Mouse (Mus musculus): Measurements from ENCODE around the gene Bcr. TPM values are rescaled to one million over a fixed set of nuclear protein-coding genes. Genes with fewer than 3 reads are reported as not detected.

Gene Bcr
- polyA plus RNA-seq, 1 experiment from 2014 or later: 10.6 TPM

DNA sequence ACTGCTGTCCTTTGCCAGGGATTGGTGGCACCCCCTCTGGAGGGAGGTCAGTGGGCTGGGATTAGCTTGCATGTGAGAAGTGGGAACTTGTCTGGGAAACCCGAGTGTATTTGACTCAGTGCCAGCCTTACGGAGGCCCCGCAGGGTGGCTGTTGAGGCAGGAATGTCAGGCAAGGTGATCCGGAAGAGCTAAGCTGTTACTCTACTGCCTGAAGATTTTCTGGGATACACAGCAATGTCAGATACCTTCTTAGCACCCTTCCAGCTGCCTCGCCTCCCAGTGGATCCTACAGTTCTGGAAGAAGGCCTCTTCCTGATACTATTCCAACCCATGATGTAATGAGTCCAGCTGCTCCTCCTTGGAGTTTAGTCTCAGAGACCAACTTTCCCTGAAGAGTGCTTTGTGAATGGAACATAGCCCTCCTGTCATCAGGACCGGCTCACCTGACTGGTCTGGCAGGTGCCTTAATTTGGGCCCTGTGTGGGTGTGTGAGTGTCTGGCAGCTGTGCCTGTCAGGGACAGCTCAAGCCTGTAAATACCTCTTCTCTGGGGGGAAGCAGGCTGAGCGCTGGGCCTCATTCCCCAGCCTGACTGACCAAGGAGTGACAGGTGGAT is 56.6 kb downstream of the Bcr start:
- 0 out of 2 replicates have a peak, but pooled peaks have one; percentile 8 for ATAC-seq (ENCODE audit: insufficient number of reproducible peaks, insufficient read depth, low FRiP score, low TSS enrichment, low read depth)
- Histone ChIP-seq H3K36me3 (no peaks in the 10 kb centered on the region), H3K27me3 (no peaks in the 10 kb centered on the region), H3K4me1 (peaks cover 67% of the 10 kb centered on the region), H3K27ac (peak overlapping the region; percentile 75), H3K4me3 (no peak overlapping the region), H3K9ac (no peak overlapping the region), H3K4me2 (no peak overlapping the region), H3K9me3 (no peaks in the 10 kb centered on the region)
- 53% methylated on average over 7 of the region's 7 CpGs for WGBS

DNA sequence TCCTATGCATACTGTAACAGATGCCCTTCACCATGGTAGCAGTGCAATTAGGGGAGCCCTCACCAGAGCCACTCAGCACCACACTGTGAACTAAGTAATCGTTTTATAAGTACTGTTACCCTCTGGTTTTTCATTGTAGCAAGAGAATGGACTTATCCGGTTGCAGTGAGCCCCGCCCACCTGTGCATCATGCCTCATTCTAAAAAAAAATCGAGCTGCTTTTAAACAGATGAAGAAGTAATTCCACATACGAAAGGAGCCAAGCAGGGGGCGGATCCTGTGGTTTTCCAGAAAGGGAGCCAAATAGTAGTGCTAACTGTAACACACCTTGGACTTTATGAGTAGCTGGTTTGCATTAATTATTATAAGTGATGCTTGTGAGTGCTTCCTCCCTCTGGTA is 58.1 kb downstream of the Bcr start:
- H3K9ac ChIP-seq: no peak overlapping the region
- H3K9me3 ChIP-seq: no peaks in the 10 kb centered on the region
- 0 out of 2 replicates have a peak overlapping the region, but pooled peaks have one; percentile 75 for H3K27ac ChIP-seq
- no peaks in the 10 kb centered on the region for H3K27me3 ChIP-seq
- H3K36me3 ChIP-seq: no peaks in the 10 kb centered on the region
- H3K4me1 ChIP-seq: peaks cover 57% of the 10 kb centered on the region
- WGBS: 70% methylated on average over 6 of the region's 6 CpGs
- no peak for ATAC-seq (ENCODE audit: insufficient number of reproducible peaks, insufficient read depth, low FRiP score, low TSS enrichment, low read depth)
- no peak overlapping the region for H3K4me3 ChIP-seq
- no peak overlapping the region for H3K4me2 ChIP-seq

DNA sequence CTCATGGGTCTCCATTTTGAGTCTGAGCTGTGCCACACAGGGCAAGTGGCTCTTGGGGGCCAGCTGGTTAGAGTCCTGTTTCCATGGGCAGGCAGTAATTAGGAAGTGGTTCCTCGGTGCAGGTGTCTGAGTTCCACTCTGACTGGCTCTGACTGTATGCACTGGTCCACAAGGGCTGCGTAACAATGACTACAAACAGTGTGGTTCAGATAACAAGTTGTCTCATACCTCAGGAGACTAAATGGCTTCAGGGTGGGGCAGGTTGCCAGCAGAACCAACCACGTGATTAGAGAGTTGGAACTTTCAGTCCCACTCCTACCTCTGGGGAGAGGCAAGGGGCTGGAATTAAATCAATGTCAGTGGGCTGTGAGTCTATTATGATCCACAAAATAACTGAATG is 59.0 kb downstream of the Bcr start:
- no peak overlapping the region for H3K9ac ChIP-seq
- 54% methylated on average over 3 of the region's 3 CpGs for WGBS
- no peak overlapping the region for H3K27ac ChIP-seq
- ATAC-seq (ENCODE audit: insufficient number of reproducible peaks, insufficient read depth, low FRiP score, low TSS enrichment, low read depth): no peak
- H3K4me3 ChIP-seq: no peak overlapping the region
- H3K9me3 ChIP-seq: no peaks in the 10 kb centered on the region
- H3K4me1 ChIP-seq: peaks cover 54% of the 10 kb centered on the region
- H3K36me3 ChIP-seq: no peaks in the 10 kb centered on the region
- no peak overlapping the region for H3K4me2 ChIP-seq
- no peaks in the 10 kb centered on the region for H3K27me3 ChIP-seq

DNA sequence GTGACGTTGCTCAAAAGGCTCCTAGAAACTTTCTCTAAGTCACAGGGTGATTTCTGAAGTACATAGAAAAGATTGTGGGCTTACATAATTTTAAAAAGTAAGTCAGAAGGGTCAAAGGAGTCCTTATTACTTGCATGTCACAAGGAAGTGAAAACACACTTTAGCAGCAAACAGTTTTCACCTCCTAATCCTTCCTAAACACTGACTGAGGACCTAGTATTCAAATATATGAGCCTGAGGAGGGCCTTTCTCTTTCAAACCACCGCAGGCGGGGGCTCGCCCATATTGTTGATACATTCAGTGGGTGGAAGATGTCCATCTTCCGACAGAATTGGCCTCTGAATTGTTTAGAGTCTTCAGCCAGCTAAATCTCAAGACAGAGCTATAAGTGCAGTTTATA is 59.8 kb downstream of the Bcr start:
- 85% methylated on average over 5 of the region's 5 CpGs for WGBS
- H3K27ac ChIP-seq: no peak overlapping the region
- H3K27me3 ChIP-seq: no peaks in the 10 kb centered on the region
- no peak overlapping the region for H3K4me3 ChIP-seq
- H3K9me3 ChIP-seq: no peaks in the 10 kb centered on the region
- H3K9ac ChIP-seq: no peak overlapping the region
- no peak overlapping the region for H3K4me2 ChIP-seq
- no peak for ATAC-seq (ENCODE audit: insufficient number of reproducible peaks, insufficient read depth, low FRiP score, low TSS enrichment, low read depth)
- peaks cover 48% of the 10 kb centered on the region for H3K4me1 ChIP-seq
- H3K36me3 ChIP-seq: peaks cover 6% of the 10 kb centered on the region

DNA sequence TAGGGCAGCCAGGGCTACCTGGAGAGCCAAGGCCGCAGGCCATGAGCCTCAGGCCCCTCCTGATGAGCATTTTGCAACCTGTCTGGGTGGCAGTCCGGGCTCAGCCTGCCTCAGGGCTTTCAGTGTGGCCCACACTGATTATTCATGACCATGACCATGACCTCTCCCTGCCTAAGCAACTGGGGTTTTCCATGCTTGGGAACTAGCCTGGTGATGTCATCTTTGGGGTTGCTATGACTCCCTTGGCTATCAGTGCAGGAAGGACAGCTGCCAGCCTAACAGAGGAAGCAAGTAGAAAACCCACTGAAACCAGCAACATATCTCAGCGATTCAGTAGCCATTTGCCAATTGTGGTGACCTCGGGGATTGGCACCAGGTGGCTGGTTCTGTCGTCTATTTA is 60.6 kb downstream of the Bcr start:
- WGBS: 69% methylated on average over 5 of the region's 5 CpGs
- no peak for ATAC-seq (ENCODE audit: insufficient number of reproducible peaks, insufficient read depth, low FRiP score, low TSS enrichment, low read depth)
- Histone ChIP-seq H3K4me1 (peaks cover 41% of the 10 kb centered on the region), H3K4me3 (no peak overlapping the region), H3K9me3 (no peaks in the 10 kb centered on the region), H3K9ac (no peak overlapping the region), H3K27ac (no peak overlapping the region), H3K4me2 (no peak overlapping the region), H3K36me3 (peaks cover 15% of the 10 kb centered on the region), H3K27me3 (no peaks in the 10 kb centered on the region)

DNA sequence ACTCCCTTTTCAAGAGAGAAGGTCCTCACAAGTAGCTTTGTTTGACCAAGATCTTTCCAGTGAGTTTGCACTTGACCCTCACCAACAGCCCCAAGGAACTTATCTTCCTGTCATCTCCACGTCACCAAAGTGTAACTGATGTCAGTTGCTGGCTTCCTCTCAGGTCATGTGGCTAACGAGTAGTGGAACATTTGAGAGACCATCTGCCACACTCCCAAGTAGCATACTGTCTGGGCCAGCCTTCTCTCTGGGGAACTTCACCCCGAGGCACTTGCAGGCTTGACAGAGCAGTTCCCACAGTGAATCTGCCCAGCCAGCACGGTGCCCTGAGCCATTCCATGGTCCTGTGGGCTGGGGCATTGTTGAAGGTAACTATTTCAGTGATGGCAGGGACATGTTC is 65.2 kb downstream of the Bcr start:
- Histone ChIP-seq H3K27ac (no peak overlapping the region), H3K36me3 (peaks cover 53% of the 10 kb centered on the region), H3K27me3 (no peaks in the 10 kb centered on the region), H3K4me1 (peaks cover 4% of the 10 kb centered on the region; the same call in 1 of the 2 replicates), H3K9me3 (no peaks in the 10 kb centered on the region), H3K4me3 (no peak overlapping the region), H3K4me2 (no peak overlapping the region), H3K9ac (no peak overlapping the region)
- WGBS: 72% methylated on average over 4 of the region's 4 CpGs
- ATAC-seq (ENCODE audit: insufficient number of reproducible peaks, insufficient read depth, low FRiP score, low TSS enrichment, low read depth): no peak

DNA sequence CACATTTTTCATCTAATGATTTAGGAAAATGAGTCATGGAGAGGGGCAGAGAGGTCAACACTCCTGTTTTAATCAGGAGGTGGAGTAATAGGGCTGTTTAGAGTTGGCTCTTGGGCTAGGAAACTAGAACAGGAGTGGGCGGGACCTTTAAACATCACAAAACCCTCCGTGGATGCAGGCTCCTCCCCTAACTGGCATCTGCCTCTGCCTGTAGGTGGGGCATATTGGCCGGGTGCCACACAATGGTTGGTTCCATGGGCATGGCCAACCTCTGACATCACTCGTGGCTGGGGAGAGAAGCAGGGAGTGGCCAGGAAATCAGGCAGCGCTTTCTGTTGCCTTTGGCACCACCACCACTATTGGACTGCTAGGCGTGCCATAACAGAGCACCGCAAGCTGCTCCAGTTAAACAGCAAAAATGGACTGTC is 68.9 kb downstream of the Bcr start:
- Histone ChIP-seq H3K4me3 (no peak overlapping the region), H3K36me3 (peaks cover 87% of the 10 kb centered on the region), H3K4me1 (no peaks in the 10 kb centered on the region), H3K27me3 (no peaks in the 10 kb centered on the region), H3K27ac (no peak overlapping the region), H3K9me3 (no peaks in the 10 kb centered on the region), H3K4me2 (no peak overlapping the region), H3K9ac (no peak overlapping the region)
- WGBS: 83% methylated on average over 7 of the region's 7 CpGs
- no peak for ATAC-seq (ENCODE audit: insufficient number of reproducible peaks, insufficient read depth, low FRiP score, low TSS enrichment, low read depth)

DNA sequence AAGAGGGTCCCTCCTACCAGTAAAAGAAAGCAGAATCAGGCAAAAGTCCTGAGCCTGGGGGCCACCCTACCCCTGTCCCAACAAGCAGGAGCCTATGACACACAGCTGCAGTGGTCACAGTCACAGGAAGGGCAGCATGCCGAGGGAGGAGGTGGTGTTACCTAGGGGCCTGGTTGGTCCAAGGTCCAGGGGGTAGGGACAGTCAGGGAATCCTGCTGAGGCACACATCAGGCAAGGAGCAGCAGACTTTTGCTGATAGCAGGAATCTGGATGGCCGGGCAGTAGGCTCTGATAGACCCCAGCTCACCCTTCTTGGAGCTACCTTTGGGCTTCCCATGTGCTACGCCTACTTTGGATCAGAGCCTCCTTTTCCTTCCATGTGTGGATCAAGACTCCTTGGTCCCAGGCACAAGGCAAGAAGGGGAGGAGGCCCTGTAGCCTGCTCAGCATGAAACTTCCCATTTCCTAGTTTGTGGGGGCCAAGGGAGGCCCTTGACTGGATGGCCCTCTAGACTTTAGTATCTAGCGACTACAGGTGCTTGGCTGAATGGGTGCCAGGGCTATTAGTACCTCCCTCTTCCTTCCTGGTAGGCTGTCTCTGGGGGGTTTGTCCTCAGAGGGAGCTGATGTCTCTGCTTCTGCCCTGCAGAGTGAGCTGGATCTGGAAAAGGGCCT is 70.1 kb downstream of the Bcr start:
- ATAC-seq (ENCODE audit: insufficient number of reproducible peaks, insufficient read depth, low FRiP score, low TSS enrichment, low read depth): no peak
- Histone ChIP-seq H3K4me2 (no peak overlapping the region), H3K4me3 (no peak overlapping the region), H3K9me3 (no peaks in the 10 kb centered on the region), H3K27ac (no peak overlapping the region), H3K27me3 (no peaks in the 10 kb centered on the region), H3K4me1 (no peaks in the 10 kb centered on the region), H3K36me3 (peaks cover 87% of the 10 kb centered on the region), H3K9ac (no peak overlapping the region)
- 91% methylated on average over 4 of the region's 4 CpGs for WGBS

DNA sequence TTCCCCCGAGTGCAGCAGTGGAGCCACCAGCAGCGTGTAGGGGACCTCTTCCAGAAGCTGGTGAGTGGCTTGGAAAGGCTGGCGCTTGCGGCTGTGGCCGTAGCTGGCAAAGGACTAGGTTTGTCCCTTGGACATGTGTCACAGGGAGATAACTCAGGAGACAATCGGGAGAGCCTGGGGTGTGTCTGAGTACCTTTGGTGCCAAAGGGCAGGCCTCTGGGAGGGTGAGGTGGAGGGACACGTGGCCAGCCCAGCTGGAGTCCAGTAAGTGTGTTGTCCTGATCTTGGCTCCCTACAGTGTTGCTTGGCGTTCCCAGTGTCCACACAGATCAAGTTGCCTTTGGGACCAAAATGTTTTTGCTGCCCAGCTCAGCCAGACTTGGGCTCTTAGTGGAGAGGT is 71.2 kb downstream of the Bcr start:
- H3K27me3 ChIP-seq: no peaks in the 10 kb centered on the region
- H3K36me3 ChIP-seq: peaks cover 87% of the 10 kb centered on the region
- no peak for ATAC-seq (ENCODE audit: insufficient number of reproducible peaks, insufficient read depth, low FRiP score, low TSS enrichment, low read depth)
- no peak overlapping the region for H3K27ac ChIP-seq
- no peaks in the 10 kb centered on the region for H3K4me1 ChIP-seq
- no peak overlapping the region for H3K4me3 ChIP-seq
- no peak overlapping the region for H3K9ac ChIP-seq
- H3K4me2 ChIP-seq: no peak overlapping the region
- 75% methylated on average over 8 of the region's 8 CpGs for WGBS
- H3K9me3 ChIP-seq: no peaks in the 10 kb centered on the region

DNA sequence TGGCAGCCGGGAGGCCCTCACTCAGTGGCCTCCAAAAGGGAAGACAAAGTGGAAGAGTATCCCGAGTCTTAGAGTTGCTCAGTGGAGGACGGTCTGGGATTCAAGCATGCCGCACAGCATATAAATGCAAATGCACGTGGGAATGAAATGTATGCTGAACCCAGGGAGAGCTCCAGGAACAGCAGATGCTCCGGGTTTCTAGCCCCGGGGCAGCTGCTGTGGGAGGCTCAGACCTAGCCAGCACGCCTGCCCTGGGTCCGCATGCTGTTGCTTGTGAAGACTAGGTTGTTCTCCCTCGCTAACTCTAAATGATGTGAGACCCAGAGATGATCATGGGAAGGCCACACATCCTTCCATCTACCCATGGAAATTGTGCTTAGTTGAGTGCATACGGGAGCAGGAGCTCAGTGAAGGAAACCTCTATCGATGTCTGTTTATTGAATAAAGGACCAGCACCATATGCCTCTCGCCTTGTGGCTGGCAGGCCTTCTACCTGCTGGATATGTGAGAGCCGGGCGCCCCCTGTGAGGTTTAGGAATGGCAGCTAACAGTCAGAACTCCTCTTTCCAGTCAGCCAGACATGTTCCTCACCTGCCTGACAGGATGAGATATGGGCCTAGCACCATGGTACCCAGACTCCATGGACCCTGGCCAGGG is 74.6 kb downstream of the Bcr start:
- no peak for ATAC-seq (ENCODE audit: insufficient number of reproducible peaks, insufficient read depth, low FRiP score, low TSS enrichment, low read depth)
- Histone ChIP-seq H3K9ac (no peak overlapping the region), H3K4me2 (no peak overlapping the region), H3K4me3 (no peak overlapping the region), H3K36me3 (peaks cover 92% of the 10 kb centered on the region), H3K27ac (no peak overlapping the region), H3K27me3 (no peaks in the 10 kb centered on the region), H3K4me1 (no peaks in the 10 kb centered on the region), H3K9me3 (no peaks in the 10 kb centered on the region)
- WGBS: 82% methylated on average over 15 of the region's 15 CpGs

DNA sequence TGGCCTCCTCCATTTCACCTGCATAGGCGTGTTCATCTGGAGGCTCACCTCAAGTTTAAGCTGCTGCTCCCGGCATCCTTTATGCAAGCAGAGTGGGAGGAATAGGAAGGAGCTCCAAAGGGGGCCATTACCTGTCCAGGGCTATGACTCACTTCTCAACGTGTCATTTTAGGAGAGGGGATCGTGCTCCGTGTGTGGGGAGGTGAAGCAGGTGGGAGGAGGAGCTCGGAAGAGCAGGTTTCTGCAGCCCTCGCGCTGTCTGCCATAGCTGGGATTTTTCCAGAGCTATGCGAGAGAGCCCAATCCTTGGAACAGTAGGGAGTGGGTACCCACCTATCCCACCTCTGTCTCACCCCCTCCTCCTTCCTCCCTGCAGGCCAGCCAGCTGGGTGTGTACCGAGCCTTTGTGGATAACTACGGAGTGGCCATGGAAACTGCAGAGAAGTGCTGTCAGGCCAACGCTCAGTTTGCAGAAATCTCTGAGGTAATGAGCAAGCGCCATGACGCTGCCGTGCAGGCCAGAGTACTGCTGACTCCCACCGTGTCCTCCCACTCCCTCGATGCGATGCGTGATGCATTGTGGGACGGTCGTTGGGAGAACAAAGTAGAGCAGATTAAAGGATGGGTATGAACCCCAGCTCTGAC is 75.2 kb downstream of the Bcr start:
- H3K27ac ChIP-seq: no peak overlapping the region

More for the DNA sequence above, 75.2 kb downstream of the Bcr start:
- H3K4me3 ChIP-seq: no peak overlapping the region
- peaks cover 94% of the 10 kb centered on the region for H3K36me3 ChIP-seq
- no peaks in the 10 kb centered on the region for H3K4me1 ChIP-seq
- WGBS: 91% methylated on average over 21 of the region's 21 CpGs
- H3K9ac ChIP-seq: no peak overlapping the region
- H3K4me2 ChIP-seq: no peak overlapping the region
- no peaks in the 10 kb centered on the region for H3K27me3 ChIP-seq
- ATAC-seq (ENCODE audit: insufficient number of reproducible peaks, insufficient read depth, low FRiP score, low TSS enrichment, low read depth): no peak; the same call in 1 of the 2 replicates
- no peaks in the 10 kb centered on the region for H3K9me3 ChIP-seq
